Mouse (Mus musculus) Patski (cell line): ENCODE results near the gene Tbc1d2. TPM values are rescaled to one million over a fixed set of nuclear protein-coding genes. Genes with fewer than 3 reads are reported as not detected.
A peak's percentile ranks its signal among the peaks of the same experiment; 100 is the strongest.
"Not testable (repeated sequence)": the region's sequence is repeated elsewhere in the genome, so short reads cannot be mapped to it uniquely, and the experiment has no call there.

Source experiments
- ATAC-seq: fragments of 100-300 bp; one replicate; pipeline ENCODE4 v1.8.0; 2021
- CTCF ChIA-PET: fragments of 350-600 bp; sonication (Branson Sonifier 250); formaldehyde crosslinking; loops from one replicate; lab custom pipeline; 2022; ENCODE audit warnings: inconsistent platforms; lab: Charles Lee
- POLR2A ChIA-PET: fragments of 350-600 bp; sonication (Branson Sonifier 250); formaldehyde crosslinking; loops from one replicate; lab custom pipeline; 2022; ENCODE audit warnings: antibody characterized with exemption, inconsistent platforms; lab: Charles Lee
- DNase-seq: peaks from one replicate; pipeline ENCODE4 v3.0.0-alpha.2; 2011; ENCODE audit warnings: low read depth, low spot score
- H3K27me3 ChIP-seq: fragments of 371-371 bp; one replicate; pipeline ENCODE4 v1.5.1; 2021
- CTCF ChIP-seq: fragments of 100-300 bp; IDR thresholded peaks from one replicate; pipeline ENCODE4 v1.5.1; 2021
- in situ Hi-C: fragments of 300-500 bp; cut with MboI; formaldehyde crosslinking; loops from 3 replicates; pipeline ENCODE4 v1.11.1; 2018; ENCODE audit warnings: low pct_unique_long_range_greater_than_20kb, mixed read lengths
- polyA plus RNA-seq: library from polyadenylated mRNA; unstranded; gene quantifications from one replicate; pipeline ENCODE4 v1.2.3, GENCODE M21; 2021

Tbc1d2 gene
- polyA plus RNA-seq, 1 experiment from 2014 or later = 2.3 TPM

GRCm38 (mm10) chr4:46607601-46608000 lies 42.4 kb downstream of the Tbc1d2 start:
- in situ Hi-C loops = no loop called here
- DNase-seq (peak; percentile 24), ATAC-seq (peak; percentile 74)
- ChIA-PET CTCF (no interaction called here), POLR2A (interaction anchor here (1.0 kb wide), 1 partner anchor 16 kb away, joined by 4 read pairs; no protein-coding TSS in a partner anchor)
- no peaks in the 10 kb centered on the region for H3K27me3 ChIP-seq
- TF ChIP-seq CTCF = no peak

GRCm38 (mm10) chr4:46605451-46605850 lies 44.6 kb downstream of the Tbc1d2 start:
- ATAC-seq (no peak), DNase-seq (no peak)
- in situ Hi-C loops = no loop called here
- ChIA-PET CTCF (no interaction called here), POLR2A (no interaction called here)
- TF ChIP-seq CTCF = no peak
- peaks cover 10% of the 10 kb centered on the region for H3K27me3 ChIP-seq

GRCm38 (mm10) chr4:46602704-46603103 lies 47.3 kb downstream of the Tbc1d2 start:
- H3K27me3 ChIP-seq = peaks cover 10% of the 10 kb centered on the region
- ChIA-PET POLR2A (no interaction called here), CTCF (interaction anchor here (1.5 to 2.8 kb wide), 4 partner anchors 9 to 55 kb away, joined by 4 to 7 read pairs (median 5); no protein-coding TSS in a partner anchor)
- no peak for TF ChIP-seq CTCF
- in situ Hi-C loops = no loop called here
- DNase-seq (no peak), ATAC-seq (no peak)

GRCm38 (mm10) chr4:46601844-46602423 lies 48.1 kb downstream of the Tbc1d2 start, which contains the start of gene Coro2a:
Coro2a (minus strand) TSS chr4:46602202.
- in situ Hi-C loops = no loop called here
- peak; percentile 67 for ATAC-seq
- no peak for DNase-seq
- ChIA-PET CTCF (interaction anchor here (0.6 to 2.8 kb wide), 5 partner anchors 9 to 56 kb away, joined by 3 to 7 read pairs (median 5); no protein-coding TSS in a partner anchor), POLR2A (no interaction called here)
- TF ChIP-seq CTCF = no peak
- H3K27me3 ChIP-seq = peaks cover 10% of the 10 kb centered on the region

GRCm38 (mm10) chr4:46601258-46601843 lies 48.7 kb downstream of the Tbc1d2 start:
- ATAC-seq (no peak), DNase-seq (no peak)
- TF ChIP-seq CTCF = no peak
- in situ Hi-C loops = no loop called here
- POLR2A ChIA-PET = no interaction called here
- CTCF ChIA-PET = interaction anchor here (0.6 to 2.8 kb wide), 3 partner anchors 10 to 56 kb away, joined by 3 to 7 read pairs (median 4); no protein-coding TSS in a partner anchor
- peaks cover 10% of the 10 kb centered on the region for H3K27me3 ChIP-seq

- TF ChIP-seq CTCF = no peak
- DNase-seq = no peak
- POLR2A ChIA-PET = no interaction called here
- CTCF ChIA-PET = interaction anchor here (2.8 kb wide), 1 partner anchor 57 kb away, joined by 7 read pairs; no protein-coding TSS in a partner anchor
- ATAC-seq = no peak
- peaks cover 10% of the 10 kb centered on the region for H3K27me3 ChIP-seq
- in situ Hi-C loops = no loop called here
Measured at GRCm38 (mm10) chr4:46600473-46601257, 49.3 kb downstream of the Tbc1d2 start.

GRCm38 (mm10) chr4:46599609-46600008 lies 50.4 kb downstream of the Tbc1d2 start:
- CTCF ChIA-PET, ATAC-seq, DNase-seq, POLR2A ChIA-PET: not testable (repeated sequence)
- in situ Hi-C loops = loop anchor here (5.0 kb wide), 1 partner anchor 42 kb away; no protein-coding TSS in a partner anchor
- H3K27me3 ChIP-seq = peaks cover 10% of the 10 kb centered on the region

GRCm38 (mm10) chr4:46598981-46599380 lies 51.0 kb downstream of the Tbc1d2 start:
- DNase-seq (no peak), ATAC-seq (no peak)
- H3K27me3 ChIP-seq = peaks cover 10% of the 10 kb centered on the region
- in situ Hi-C loops = loop anchor here (5.0 kb wide), 1 partner anchor 42 kb away; no protein-coding TSS in a partner anchor
- POLR2A ChIA-PET = no interaction called here
- CTCF ChIA-PET = no interaction called here
- no peak for TF ChIP-seq CTCF

- DNase-seq (no peak), ATAC-seq (no peak)
- no peak for TF ChIP-seq CTCF
- peaks cover 10% of the 10 kb centered on the region for H3K27me3 ChIP-seq
- in situ Hi-C loops = loop anchor here (5.0 kb wide), 1 partner anchor 41 kb away; no protein-coding TSS in a partner anchor
- ChIA-PET CTCF (no interaction called here), POLR2A (no interaction called here)
Measured at GRCm38 (mm10) chr4:46598111-46598510, 51.9 kb downstream of the Tbc1d2 start.

GRCm38 (mm10) chr4:46597286-46597961 lies 52.6 kb downstream of the Tbc1d2 start:
- in situ Hi-C loops = loop anchor here (5.0 kb wide), 1 partner anchor 40 kb away; no protein-coding TSS in a partner anchor

More at GRCm38 (mm10) chr4:46597286-46597961, 52.6 kb downstream of the Tbc1d2 start:
- TF ChIP-seq CTCF = no peak
- ChIA-PET POLR2A (no interaction called here), CTCF (interaction anchor here (1.5 kb wide), 1 partner anchor 12 kb away, joined by 6 read pairs; no protein-coding TSS in a partner anchor)
- peaks cover 10% of the 10 kb centered on the region for H3K27me3 ChIP-seq
- no peak for DNase-seq
- no peak for ATAC-seq
